Mouse (Mus musculus) ES-E14 (cell line): ENCODE results near the gene 1500011B03Rik. TPM values are rescaled to one million over a fixed set of nuclear protein-coding genes. Genes with fewer than 3 reads are reported as not detected.

ENCODE experiments used
- DNase-seq: peaks from one replicate; pipeline ENCODE4 v3.0.0-alpha.2; 2013; ENCODE audit warnings: low read depth, low spot score
- H3K27ac ChIP-seq: 2 replicates; pipeline ENCODE4 v1.5.1; 2012; ENCODE audit warnings: low read depth, mild to moderate bottlenecking, low read length, moderate library complexity, mixed read lengths; ENCODE audit not compliant: poor library complexity, insufficient read depth, severe bottlenecking
- H3K36me3 ChIP-seq: 2 replicates; pipeline ENCODE4 v1.6.1; 2012; ENCODE audit warnings: mild to moderate bottlenecking, low read length, moderate library complexity, mixed read lengths; ENCODE audit not compliant: control insufficient read depth, poor library complexity, insufficient read depth, severe bottlenecking
- H3K4me1 ChIP-seq, 2 experiments: fragments of 150-350 bp in 1 of 2; sonication (generic) in 1 of 2; 2 replicates each; pipeline ENCODE4 v1.6.1; 2012; ENCODE audit warnings: low read length in 2 of 2, mild to moderate bottlenecking in 1 of 2, mixed read lengths in 1 of 2; ENCODE audit not compliant: control insufficient read depth in 2 of 2, insufficient read depth in 2 of 2, poor library complexity in 1 of 2
- H3K4me3 ChIP-seq, 2 experiments: fragments of 150-350 bp in 1 of 2; sonication (generic) in 1 of 2; 2 replicates each; pipeline ENCODE4 v1.5.1; 2012; ENCODE audit warnings: low read length in 2 of 2, low read depth in 1 of 2, mild to moderate bottlenecking in 1 of 2, mixed read lengths in 1 of 2; ENCODE audit not compliant: insufficient read depth in 1 of 2, poor library complexity in 1 of 2, severe bottlenecking in 1 of 2
- H3K9ac ChIP-seq: 2 replicates; pipeline ENCODE4 v1.6.1; 2012; ENCODE audit warnings: low read depth, mild to moderate bottlenecking, low read length, mixed read lengths; ENCODE audit not compliant: poor library complexity, insufficient read depth, severe bottlenecking
- H3K9me3 ChIP-seq: fragments of 150-350 bp; sonication (generic); 2 replicates; pipeline ENCODE4 v1.6.1; 2012; ENCODE audit warnings: low read depth, mild to moderate bottlenecking, low read length; ENCODE audit not compliant: control insufficient read depth, insufficient read depth
- CHD2 ChIP-seq: IDR thresholded peaks from 2 replicates; pipeline ENCODE4 v1.6.1; 2014; ENCODE audit warnings: mild to moderate bottlenecking, low read depth, low read length, inconsistent platforms
- HCFC1 ChIP-seq: IDR thresholded peaks from 2 replicates; pipeline ENCODE4 v1.6.1; 2012; ENCODE audit warnings: low read length, inconsistent platforms, borderline replicate concordance; ENCODE audit not compliant: insufficient read depth
- MAFK ChIP-seq: IDR thresholded peaks from 2 replicates; pipeline ENCODE4 v1.6.1; 2014; ENCODE audit warnings: mild to moderate bottlenecking, low read depth, low read length, inconsistent platforms; ENCODE audit not compliant: insufficient read depth
- ZC3H11A ChIP-seq: IDR thresholded peaks from 2 replicates; pipeline ENCODE4 v1.6.1; 2012; ENCODE audit warnings: low read depth, mild to moderate bottlenecking, inconsistent platforms, low read length, borderline replicate concordance
- ZNF384 ChIP-seq: IDR thresholded peaks from 2 replicates; pipeline ENCODE4 v1.6.1; 2012; ENCODE audit warnings: low read depth, low read length, inconsistent platforms
- in situ Hi-C, 2 experiments: fragments of 600-800 bp; cut with MboI; formaldehyde crosslinking; loops; one replicate each; pipeline ENCODE4 v1.15.1; 2025; ENCODE audit warnings: low sequenced_read_pairs in 2 of 2, inconsistent platforms in 1 of 2; ENCODE audit not compliant: unreplicated experiment in 2 of 2
- total RNA-seq: library from RNA; depleted of rRNA; stranded (reverse); fragments of 300-350 nt; gene quantifications from 2 replicates; pipeline ENCODE4 v1.2.3, GENCODE M21; 2012; rRNA removed

The 1500011B03Rik gene
- total RNA-seq, result 103 and 139 TPM in 2 replicates

GRCm38 (mm10) chr5:114822796-114823688 lies at the start of gene 1500011B03Rik:
1500011B03Rik (minus strand) TSS chr5:114823468.
- DNase-seq, result peak; percentile 68
- H3K27ac ChIP-seq, result peak within 1 kb of the TSS; percentile 71
- peaks cover 8% of the 10 kb centered on the region for H3K36me3 ChIP-seq
- H3K9me3 ChIP-seq, result no peaks in the 10 kb centered on the region
- H3K9ac ChIP-seq, result peak within 1 kb of the TSS; percentile 95
- peak within 1 kb of the TSS; percentile 87 to 100 for H3K4me3 ChIP-seq
- peaks cover 2 to 19% of the 10 kb centered on the region in 2 experiments; a peak in 2 of 4 replicates for H3K4me1 ChIP-seq
- in situ Hi-C loops, result no loop called here
- TF ChIP-seq ZNF384 (peak; percentile 59; the same call in 1 of the 2 replicates), MAFK (no peak)

- no peaks in the 10 kb centered on the region for H3K4me1 ChIP-seq
- TF ChIP-seq CHD2 (no peak), HCFC1 (no peak), MAFK (no peak), ZNF384 (no peak), ZC3H11A (no peak)
- H3K36me3 ChIP-seq, result no peaks in the 10 kb centered on the region
- no peak overlapping the region for H3K27ac ChIP-seq
- H3K4me3 ChIP-seq, result no peak overlapping the region
- in situ Hi-C loops, result no loop called here
- no peak for DNase-seq
- H3K9ac ChIP-seq, result no peak overlapping the region
- H3K9me3 ChIP-seq, result no peaks in the 10 kb centered on the region
Measured at GRCm38 (mm10) chr5:114865279-114865678, 42.0 kb upstream of the 1500011B03Rik start.

- TF ChIP-seq HCFC1 (no peak), MAFK (no peak), CHD2 (no peak), ZNF384 (no peak)
- in situ Hi-C loops, result no loop called here
Measured at GRCm38 (mm10) chr5:114864813-114865212, 41.5 kb upstream of the 1500011B03Rik start.

GRCm38 (mm10) chr5:114861730-114862129 lies 38.5 kb upstream of the 1500011B03Rik start:
- Histone ChIP-seq H3K4me1 (peaks cover 1 to 4% of the 10 kb centered on the region in 2 experiments; a peak in 2 of 4 replicates), H3K27ac (no peak overlapping the region), H3K4me3 (no peak overlapping the region), H3K9me3 (no peaks in the 10 kb centered on the region), H3K36me3 (no peaks in the 10 kb centered on the region), H3K9ac (no peak overlapping the region)
- no peak for DNase-seq
- TF ChIP-seq MAFK, result no peak
- no peak for TF ChIP-seq CHD2
- no peak for TF ChIP-seq ZC3H11A
- no peak for TF ChIP-seq ZNF384
- TF ChIP-seq HCFC1, result no peak
- in situ Hi-C loops, result no loop called here

More at GRCm38 (mm10) chr5:114864813-114865212, 41.5 kb upstream of the 1500011B03Rik start:
- Histone ChIP-seq H3K27ac (no peak overlapping the region), H3K9me3 (no peaks in the 10 kb centered on the region), H3K9ac (no peak overlapping the region), H3K4me3 (no peak overlapping the region), H3K36me3 (no peaks in the 10 kb centered on the region), H3K4me1 (no peaks in the 10 kb centered on the region)
- no peak for DNase-seq
